Mouse (Mus musculus): ENCODE results near the gene Prss53. TPM values are rescaled to one million over a fixed set of nuclear protein-coding genes. Genes with fewer than 3 reads are reported as not detected.

Prss53 gene
- polyA plus RNA-seq (2015; fragmentation: Nextera tagmentation; extraction: Ambion mirVana), result 2.4 and 4.6 TPM in 2 replicates

- Histone ChIP-seq H3K4me2 (replicated peaks) (no peak within 1 kb of the TSS), H3K9ac (no peak within 1 kb of the TSS), H3K27me3 (no peaks in the 10 kb centered on the region), H3K27ac (replicated peaks) (0 out of 2 replicates have a peak within 1 kb of the TSS, but pooled peaks have one; percentile 17), H3K4me1 (peaks cover 21% of the 10 kb centered on the region), H3K9me3 (replicated peaks) (no peaks in the 10 kb centered on the region), H3K36me3 (peaks cover 51% of the 10 kb centered on the region), H3K4me3 (replicated peaks) (no peak within 1 kb of the TSS)
- 25% methylated on average over 4 of the region's 4 CpGs for WGBS
- ATAC-seq (ENCODE audit: insufficient number of reproducible peaks, low FRiP score, low TSS enrichment, low read depth), result no peak
Measured at GRCm38 (mm10) chr7:127890798-127891197, at the start of gene Prss53. Prss53 (minus strand) TSS chr7:127890970.

- WGBS, result 51% methylated on average over 18 of the region's 18 CpGs
- Histone ChIP-seq H3K4me2 (replicated peaks) (peak overlapping the region; percentile 90), H3K36me3 (no peaks in the 10 kb centered on the region), H3K27me3 (no peaks in the 10 kb centered on the region), H3K4me1 (peaks cover 41% of the 10 kb centered on the region), H3K4me3 (replicated peaks) (peak overlapping the region; percentile 79), H3K27ac (replicated peaks) (peak overlapping the region; percentile 82), H3K9me3 (replicated peaks) (no peaks in the 10 kb centered on the region), H3K9ac (peak overlapping the region; percentile 59; the same call in 1 of the 2 replicates)
- ATAC-seq (ENCODE audit: insufficient number of reproducible peaks, low FRiP score, low TSS enrichment, low read depth), result no peak
Measured at GRCm38 (mm10) chr7:127936216-127936884, 45.6 kb upstream of the Prss53 start.

- Histone ChIP-seq H3K27ac (replicated peaks) (peak overlapping the region; percentile 82), H3K4me2 (replicated peaks) (peak overlapping the region; percentile 90), H3K4me3 (replicated peaks) (peak overlapping the region; percentile 79), H3K4me1 (peaks cover 44% of the 10 kb centered on the region), H3K9ac (peak overlapping the region; percentile 59), H3K9me3 (replicated peaks) (no peaks in the 10 kb centered on the region), H3K27me3 (no peaks in the 10 kb centered on the region), H3K36me3 (no peaks in the 10 kb centered on the region)
- ATAC-seq (ENCODE audit: insufficient number of reproducible peaks, low FRiP score, low TSS enrichment, low read depth), result peak; percentile 31
- WGBS, result under 1% methylated on average over 37 of the region's 38 CpGs
Measured at GRCm38 (mm10) chr7:127935748-127936159, 45.0 kb upstream of the Prss53 start.

GRCm38 (mm10) chr7:127935028-127935722 lies 44.4 kb upstream of the Prss53 start:
- H3K27ac ChIP-seq (replicated peaks), result peak overlapping the region; percentile 82
- peak overlapping the region; percentile 79 for H3K4me3 ChIP-seq (replicated peaks)
- peak overlapping the region; percentile 59 for H3K9ac ChIP-seq
- no peaks in the 10 kb centered on the region; the same call in 1 of the 2 replicates for H3K27me3 ChIP-seq
- ATAC-seq (ENCODE audit: insufficient number of reproducible peaks, low FRiP score, low TSS enrichment, low read depth), result peak; percentile 93
- WGBS, result 6% methylated on average over 31 of the region's 32 CpGs
- H3K36me3 ChIP-seq, result no peaks in the 10 kb centered on the region
- H3K4me2 ChIP-seq (replicated peaks), result peak overlapping the region; percentile 90
- no peaks in the 10 kb centered on the region for H3K9me3 ChIP-seq (replicated peaks)
- peaks cover 46% of the 10 kb centered on the region for H3K4me1 ChIP-seq

- no peak overlapping the region for H3K9ac ChIP-seq
- H3K4me1 ChIP-seq, result peaks cover 56% of the 10 kb centered on the region
- H3K4me2 ChIP-seq (replicated peaks), result no peak overlapping the region
- H3K9me3 ChIP-seq (replicated peaks), result no peaks in the 10 kb centered on the region
- H3K4me3 ChIP-seq (replicated peaks), result no peak overlapping the region
- H3K27ac ChIP-seq (replicated peaks), result no peak overlapping the region
- peaks cover 5% of the 10 kb centered on the region for H3K27me3 ChIP-seq
- no peak for ATAC-seq (ENCODE audit: insufficient number of reproducible peaks, low FRiP score, low TSS enrichment, low read depth)
- WGBS, result 77% methylated on average over 5 of the region's 5 CpGs
- no peaks in the 10 kb centered on the region for H3K36me3 ChIP-seq
Measured at GRCm38 (mm10) chr7:127934075-127934474, 43.3 kb upstream of the Prss53 start.

- Histone ChIP-seq H3K27me3 (peaks cover 13% of the 10 kb centered on the region), H3K36me3 (no peaks in the 10 kb centered on the region), H3K4me3 (replicated peaks) (no peak overlapping the region), H3K4me2 (replicated peaks) (no peak overlapping the region), H3K9ac (no peak overlapping the region), H3K9me3 (replicated peaks) (no peaks in the 10 kb centered on the region), H3K27ac (replicated peaks) (peak overlapping the region; percentile 75), H3K4me1 (peaks cover 59% of the 10 kb centered on the region)
- ATAC-seq (ENCODE audit: insufficient number of reproducible peaks, low FRiP score, low TSS enrichment, low read depth), result no peak
- 14% methylated on average over 13 of the region's 13 CpGs for WGBS
Measured at GRCm38 (mm10) chr7:127932273-127933031, 41.7 kb upstream of the Prss53 start.

- Histone ChIP-seq H3K9me3 (replicated peaks) (no peaks in the 10 kb centered on the region), H3K4me1 (peaks cover 58% of the 10 kb centered on the region), H3K27me3 (peaks cover 13% of the 10 kb centered on the region), H3K4me3 (replicated peaks) (no peak overlapping the region), H3K4me2 (replicated peaks) (0 out of 2 replicates have a peak overlapping the region, but pooled peaks have one; percentile 10), H3K9ac (no peak overlapping the region), H3K27ac (replicated peaks) (peak overlapping the region; percentile 75), H3K36me3 (peaks cover 1% of the 10 kb centered on the region; the same call in 1 of the 2 replicates)
- 28% methylated on average over 13 of the region's 13 CpGs for WGBS
- no peak for ATAC-seq (ENCODE audit: insufficient number of reproducible peaks, low FRiP score, low TSS enrichment, low read depth)
Measured at GRCm38 (mm10) chr7:127931351-127932135, 40.8 kb upstream of the Prss53 start.

GRCm38 (mm10) chr7:127930636-127931035 lies 39.9 kb upstream of the Prss53 start:
- Histone ChIP-seq H3K27ac (replicated peaks) (peak overlapping the region; percentile 45; the same call in 1 of the 2 replicates), H3K9ac (no peak overlapping the region), H3K4me3 (replicated peaks) (no peak overlapping the region), H3K27me3 (peaks cover 13% of the 10 kb centered on the region), H3K4me2 (replicated peaks) (no peak overlapping the region), H3K4me1 (peaks cover 54% of the 10 kb centered on the region), H3K36me3 (peaks cover 10% of the 10 kb centered on the region), H3K9me3 (replicated peaks) (no peaks in the 10 kb centered on the region)
- ATAC-seq (ENCODE audit: insufficient number of reproducible peaks, low FRiP score, low TSS enrichment, low read depth), result no peak
- 73% methylated on average over 5 of the region's 5 CpGs for WGBS

- H3K4me2 ChIP-seq (replicated peaks), result peak within 1 kb of the TSS; percentile 49
- H3K4me1 ChIP-seq, result peaks cover 52% of the 10 kb centered on the region
- peak within 1 kb of the TSS; percentile 42 for H3K4me3 ChIP-seq (replicated peaks)
- H3K27ac ChIP-seq (replicated peaks), result peak within 1 kb of the TSS; percentile 45; the same call in 1 of the 2 replicates
- no peak for ATAC-seq (ENCODE audit: insufficient number of reproducible peaks, low FRiP score, low TSS enrichment, low read depth)
- H3K9ac ChIP-seq, result peak within 1 kb of the TSS; percentile 48
- peaks cover 17% of the 10 kb centered on the region for H3K36me3 ChIP-seq
- H3K27me3 ChIP-seq, result peaks cover 13% of the 10 kb centered on the region
- no peaks in the 10 kb centered on the region for H3K9me3 ChIP-seq (replicated peaks)
- 8% methylated on average over 5 of the region's 6 CpGs for WGBS
Measured at GRCm38 (mm10) chr7:127929923-127930322, 39.2 kb upstream of the Prss53 start, which contains the start of gene Prss8. Prss8 (minus strand) TSS chr7:127930104.

GRCm38 (mm10) chr7:127928596-127928995 lies 37.8 kb upstream of the Prss53 start:
- Histone ChIP-seq H3K27ac (replicated peaks) (no peak overlapping the region), H3K27me3 (peaks cover 13% of the 10 kb centered on the region), H3K9me3 (replicated peaks) (no peaks in the 10 kb centered on the region), H3K4me2 (replicated peaks) (peak overlapping the region; percentile 49), H3K9ac (no peak overlapping the region), H3K36me3 (peaks cover 25% of the 10 kb centered on the region), H3K4me3 (replicated peaks) (peak overlapping the region; percentile 42), H3K4me1 (peaks cover 39% of the 10 kb centered on the region)
- 41% methylated on average over 5 of the region's 5 CpGs for WGBS
- no peak for ATAC-seq (ENCODE audit: insufficient number of reproducible peaks, low FRiP score, low TSS enrichment, low read depth)
